Mouse (Mus musculus): ENCODE measurements around the gene Plekha8.

- TF ChIP-seq CTCF (IDR thresholded peaks at IDR 0.05; ENCODE audit: insufficient read depth, low read depth, low read length) (no peak), POLR2A (IDR thresholded peaks at IDR 0.05; ENCODE audit: insufficient read depth, low read depth, low read length) (no peak)
Measured at GRCm38 (mm10) chr6:54657861-54658260, 63.0 kb downstream of the Plekha8 start.

All from olfactory bulb, adult 2 months (tissue).